Mouse (Mus musculus): ENCODE measurements around the gene Arpc1b.

DNA sequence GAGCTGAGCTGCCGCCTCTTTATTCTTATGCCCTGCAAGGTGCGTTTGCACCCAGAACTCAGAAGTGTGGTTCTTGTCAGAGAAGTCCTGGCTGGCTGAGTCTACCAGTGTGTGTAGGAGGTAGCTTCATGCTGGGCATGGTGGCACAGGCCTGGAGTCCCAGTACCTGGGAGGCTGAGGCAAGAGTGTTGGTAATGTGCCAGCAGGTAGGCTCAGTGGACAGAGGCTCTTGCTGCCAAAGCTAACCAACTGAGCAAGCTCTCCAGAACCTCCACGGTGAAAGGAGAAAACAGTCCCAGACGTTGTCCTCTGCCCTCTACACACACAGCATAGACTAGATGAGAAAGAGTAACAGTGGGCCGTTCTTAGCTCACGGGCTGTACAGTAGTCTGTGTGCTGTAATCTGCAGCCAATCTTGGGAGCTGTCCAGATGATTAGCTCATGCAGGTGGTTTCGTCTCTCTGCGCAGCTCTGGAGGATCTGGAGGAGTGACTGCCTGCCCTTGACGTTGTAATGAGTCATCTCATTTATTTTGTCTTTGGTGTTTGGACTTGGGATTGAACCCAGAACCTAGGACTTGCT lies 8.2 kb upstream of the Arpc1b start:
- TF ChIP-seq CTCF (IDR thresholded peaks at IDR 0.05; ENCODE audit: low read depth), result no peak
- no peak for TF ChIP-seq EP300 (IDR thresholded peaks at IDR 0.05; ENCODE audit: low read depth)

All from liver, embryonic 14.5 days (tissue).